Mouse (Mus musculus) heart, embryonic 16.5 days (tissue): ENCODE data around the gene Sat1. TPM values are rescaled to one million over a fixed set of nuclear protein-coding genes. Genes with fewer than 3 reads are reported as not detected.
A peak's percentile ranks its signal among the peaks of the same experiment; 100 is the strongest.
"Not testable (repeated sequence)": the region's sequence is repeated elsewhere in the genome, so short reads cannot be mapped to it uniquely, and the experiment has no call there.

Experiments used
- ATAC-seq: fragments of 200-750 bp; cut with Nextera tagmentation; replicated peaks from 2 replicates; pipeline ENCODE4 v1.8.0; 2017; ENCODE audit warnings: moderate number of reproducible peaks; ENCODE audit not compliant: insufficient read depth, low FRiP score; ENCODE audit errors: extremely low read depth
- H3K27ac ChIP-seq: fragments of 300-500 bp; sonication (generic); 2 replicates; pipeline ENCODE4 v1.5.1; 2014; ENCODE audit warnings: mild to moderate bottlenecking, low read length, control low read depth, moderate library complexity
- H3K27me3 ChIP-seq: fragments of 300-500 bp; sonication (generic); 2 replicates; pipeline ENCODE4 v1.6.1; 2014; ENCODE audit warnings: low read length, mixed read lengths; ENCODE audit not compliant: control insufficient read depth, insufficient read depth
- H3K36me3 ChIP-seq: fragments of 300-500 bp; sonication (generic); 2 replicates; pipeline ENCODE4 v1.6.1; 2014; ENCODE audit not compliant: control insufficient read depth, insufficient read depth
- H3K4me1 ChIP-seq: fragments of 300-500 bp; sonication (generic); 2 replicates; pipeline ENCODE4 v1.6.1; 2014; ENCODE audit warnings: low read length, mixed read lengths; ENCODE audit not compliant: control insufficient read depth, insufficient read depth
- H3K4me2 ChIP-seq: fragments of 300-500 bp; sonication (generic); 2 replicates; pipeline ENCODE4 v1.6.1; 2014; ENCODE audit warnings: low read depth, mild to moderate bottlenecking, control low read depth, low read length
- H3K4me3 ChIP-seq: fragments of 300-500 bp; sonication (generic); 2 replicates; pipeline ENCODE4 v1.5.1; 2014; ENCODE audit warnings: mild to moderate bottlenecking, control low read depth, low read length
- H3K9ac ChIP-seq: fragments of 300-500 bp; sonication (generic); 2 replicates; pipeline ENCODE4 v1.6.1; 2014; ENCODE audit warnings: low read length, control low read depth
- H3K9me3 ChIP-seq: fragments of 300-500 bp; sonication (generic); replicated peaks from 2 replicates; pipeline ENCODE4 v1.6.1; 2016; ENCODE audit warnings: low read length; ENCODE audit not compliant: control insufficient read depth
- WGBS: fragments of 180-500 bp; shearing (Covaris S2); extraction: QIAGEN DNeasy Blood & Tissue Kit; methylation state at CpG from one replicate; pipeline ENCODE4 v1.1.7; 2014; 5-methylcytosine and 5-hydroxymethylcytosine counted together
- polyA plus RNA-seq: library from polyadenylated mRNA; unstranded; fragments of >200 nt; fragmentation: Nextera tagmentation; extraction: Ambion mirVana; gene quantifications from 2 replicates; pipeline ENCODE4 v1.2.1, GENCODE M21; 2015

Gene Sat1
- polyA plus RNA-seq, 1 experiment from 2014 or later = 124 TPM

DNA sequence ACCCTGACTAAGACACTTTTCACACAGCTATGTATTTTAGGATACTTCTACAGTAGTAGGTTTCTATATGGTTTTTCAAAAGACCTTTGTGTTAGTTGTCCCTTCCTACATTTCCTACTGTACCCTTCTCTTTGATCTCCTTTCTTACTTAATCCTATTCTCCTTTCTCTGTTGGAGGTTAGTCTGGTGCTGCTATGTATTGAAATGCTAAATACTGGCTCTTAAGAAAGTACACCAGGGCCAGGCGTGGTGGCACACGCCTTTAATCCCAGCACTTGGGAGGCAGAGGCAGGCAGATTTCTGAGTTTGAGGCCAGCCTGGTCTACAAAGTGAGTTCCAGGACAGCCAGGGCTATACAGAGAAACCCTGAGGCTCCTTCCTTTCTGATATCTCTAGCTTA, 10.8 kb downstream of the Sat1 start:
- H3K4me1 ChIP-seq, H3K27me3 ChIP-seq, H3K4me3 ChIP-seq, H3K4me2 ChIP-seq, H3K36me3 ChIP-seq, ATAC-seq, H3K27ac ChIP-seq, H3K9me3 ChIP-seq, H3K9ac ChIP-seq: not testable (repeated sequence)
- 80% methylated on average over 2 of the region's 2 CpGs for WGBS

DNA sequence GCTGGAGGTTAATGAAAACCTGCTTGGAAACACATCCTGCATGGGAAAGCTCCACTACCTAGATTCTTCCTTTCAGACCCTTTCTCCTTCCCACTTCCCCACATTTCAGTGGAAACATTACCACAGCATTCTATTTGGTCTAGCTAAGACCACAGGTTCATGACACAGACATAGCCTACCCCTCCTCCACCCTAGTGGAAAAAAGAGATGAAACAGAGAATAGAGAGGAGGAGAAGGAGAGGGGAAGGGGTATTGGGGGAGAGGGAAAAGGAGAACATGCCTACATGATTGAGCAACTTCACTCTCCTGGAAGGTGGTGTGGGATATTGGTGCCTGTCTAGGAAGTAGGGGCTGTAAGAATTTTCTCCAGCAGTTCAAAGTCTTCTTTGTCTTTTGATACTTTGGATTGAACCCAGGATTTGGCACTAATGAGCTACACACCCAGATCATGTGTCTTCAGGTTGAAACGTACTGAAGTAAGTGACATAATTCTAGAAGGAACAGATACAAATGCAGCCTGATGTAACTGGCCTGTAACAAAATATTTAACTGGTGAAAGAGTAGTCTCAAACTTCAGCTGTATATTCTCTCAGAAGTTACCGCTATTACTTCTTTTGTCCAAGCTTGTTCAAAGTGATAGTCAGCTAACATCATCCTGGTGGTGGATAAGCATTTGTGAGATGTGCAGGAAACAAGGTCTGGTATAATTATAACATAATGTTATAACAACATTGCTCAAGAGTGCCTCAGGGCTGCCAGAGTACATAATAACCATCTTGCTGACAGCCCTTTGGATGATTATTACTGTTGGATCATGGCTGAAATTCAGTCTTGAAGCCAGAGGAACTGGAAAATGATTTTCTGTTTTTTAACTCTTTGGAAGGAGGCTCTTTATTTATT, 13.6 kb downstream of the Sat1 start:
- Histone ChIP-seq H3K27me3 (no peaks in the 10 kb centered on the region), H3K4me2 (no peak overlapping the region), H3K4me1 (no peaks in the 10 kb centered on the region), H3K36me3 (no peaks in the 10 kb centered on the region), H3K9me3 (no peaks in the 10 kb centered on the region), H3K27ac (no peak overlapping the region), H3K4me3 (no peak overlapping the region), H3K9ac (no peak overlapping the region)
- no peak for ATAC-seq
- WGBS = 59% methylated on average over 2 of the region's 2 CpGs

DNA sequence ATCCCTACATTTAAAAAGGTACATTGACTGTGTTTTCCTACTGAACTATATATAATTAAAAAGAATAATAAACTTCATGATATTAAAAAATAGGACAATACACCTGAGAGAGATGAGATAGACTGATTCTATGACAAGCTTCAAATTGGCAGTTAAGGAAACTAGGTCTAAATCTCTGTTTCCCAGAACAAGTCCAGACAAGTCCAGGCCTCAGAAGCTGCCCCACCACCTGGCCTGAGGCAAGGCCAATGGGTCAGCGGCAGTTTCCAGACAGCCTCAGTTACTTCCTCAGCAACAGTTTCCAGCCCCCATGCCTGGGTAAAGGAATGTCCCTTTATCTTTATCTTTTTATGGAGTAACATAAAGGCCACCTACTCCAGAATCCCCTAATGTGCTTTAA, 14.4 kb downstream of the Sat1 start:
- no peak for ATAC-seq
- Histone ChIP-seq H3K9me3 (no peaks in the 10 kb centered on the region), H3K9ac (no peak overlapping the region), H3K27me3 (no peaks in the 10 kb centered on the region), H3K27ac (no peak overlapping the region), H3K4me1 (no peaks in the 10 kb centered on the region), H3K4me2 (no peak overlapping the region), H3K4me3 (no peak overlapping the region), H3K36me3 (no peaks in the 10 kb centered on the region)
- 88% methylated on average over 1 of the region's 1 CpGs for WGBS

DNA sequence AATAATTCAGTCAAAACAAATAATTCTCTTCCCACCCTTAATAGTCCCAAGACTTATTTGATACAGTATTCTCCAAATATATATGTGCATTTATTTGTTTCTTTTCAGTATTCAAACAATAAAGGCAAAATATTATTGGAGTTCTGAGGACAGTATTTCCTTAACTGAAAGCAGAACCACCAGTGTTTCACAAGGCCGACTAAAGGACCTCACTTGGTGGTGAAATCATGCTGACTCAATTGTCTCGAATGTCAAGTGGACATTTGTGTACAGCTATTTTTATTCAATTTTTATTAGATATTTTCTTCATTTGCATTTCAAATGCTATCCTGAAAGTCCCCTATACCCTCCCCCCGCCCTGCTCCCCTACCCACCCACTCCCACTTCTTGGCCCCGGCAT, 21.3 kb downstream of the Sat1 start:
- H3K36me3 ChIP-seq = no peaks in the 10 kb centered on the region
- no peak overlapping the region for H3K27ac ChIP-seq
- H3K27me3 ChIP-seq = no peaks in the 10 kb centered on the region
- H3K4me2 ChIP-seq = no peak overlapping the region
- no peaks in the 10 kb centered on the region for H3K9me3 ChIP-seq
- ATAC-seq = no peak
- H3K4me1 ChIP-seq = no peaks in the 10 kb centered on the region
- WGBS = 88% methylated on average over 4 of the region's 4 CpGs
- H3K9ac ChIP-seq = no peak overlapping the region
- H3K4me3 ChIP-seq = no peak overlapping the region

DNA sequence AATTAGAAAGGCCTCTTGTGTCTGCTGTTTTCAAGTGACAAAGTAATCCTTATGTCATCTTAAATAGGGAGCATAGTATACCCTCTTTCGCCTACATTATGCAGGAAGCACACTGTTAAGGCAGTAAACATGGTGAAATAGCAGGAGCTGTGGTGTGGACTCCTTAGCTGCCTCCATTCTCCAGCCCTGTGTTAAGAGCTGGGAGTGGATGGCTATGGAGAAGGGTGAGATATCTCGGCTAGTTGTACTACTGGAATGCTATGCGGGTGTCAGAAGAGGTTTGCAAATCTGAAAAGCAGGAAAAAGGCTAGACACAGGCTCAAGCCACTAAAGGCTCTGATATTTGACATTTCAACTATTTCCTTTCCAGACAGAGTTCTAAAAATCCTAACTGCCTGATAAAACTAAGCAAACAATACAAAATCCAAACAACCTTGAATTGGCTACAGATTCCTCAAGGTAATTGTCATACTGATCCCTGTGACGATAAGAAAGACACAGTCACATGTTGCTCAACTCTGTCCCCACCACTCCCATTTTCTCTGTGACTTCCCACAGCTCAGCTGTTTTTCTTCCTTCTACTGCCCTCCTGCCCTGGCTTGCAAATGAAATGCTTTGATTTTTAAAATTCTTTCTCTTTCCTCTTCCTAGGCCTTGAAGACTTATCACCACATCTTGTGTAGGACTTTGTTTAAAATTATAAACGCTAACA, 22.4 kb downstream of the Sat1 start:
- peak overlapping the region; percentile 11; the same call in 1 of the 2 replicates for H3K27ac ChIP-seq

DNA sequence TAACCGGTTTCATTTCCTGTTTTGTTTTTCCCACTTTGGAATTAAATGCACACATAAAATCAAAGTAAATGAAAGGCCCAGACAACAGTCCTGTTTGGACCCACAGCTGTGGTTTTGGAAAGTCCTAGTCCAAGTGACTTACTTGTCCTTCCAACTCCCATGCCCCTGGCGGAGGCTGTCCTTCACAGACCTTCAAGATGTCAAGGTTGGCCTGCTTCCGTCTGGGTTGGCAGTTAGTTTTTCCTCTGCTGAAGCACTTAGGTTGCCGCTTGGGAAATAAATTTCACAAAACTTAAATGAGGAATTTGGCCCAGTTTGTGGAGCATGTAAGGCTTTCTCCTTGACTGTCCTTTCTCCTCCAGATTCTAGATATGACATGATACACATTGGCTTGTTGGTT, 24.3 kb downstream of the Sat1 start:
- no peak overlapping the region for H3K9ac ChIP-seq
- H3K4me2 ChIP-seq = no peak overlapping the region
- ATAC-seq = no peak
- H3K27me3 ChIP-seq = no peaks in the 10 kb centered on the region
- WGBS = 74% methylated on average over 4 of the region's 4 CpGs
- H3K27ac ChIP-seq = no peak overlapping the region
- H3K9me3 ChIP-seq = no peaks in the 10 kb centered on the region
- no peak overlapping the region for H3K4me3 ChIP-seq
- H3K4me1 ChIP-seq = no peaks in the 10 kb centered on the region
- H3K36me3 ChIP-seq = no peaks in the 10 kb centered on the region

More for the DNA sequence above, 22.4 kb downstream of the Sat1 start:
- H3K4me3 ChIP-seq = no peak overlapping the region
- no peaks in the 10 kb centered on the region for H3K27me3 ChIP-seq
- H3K9ac ChIP-seq = no peak overlapping the region
- H3K4me2 ChIP-seq = no peak overlapping the region
- H3K4me1 ChIP-seq = no peaks in the 10 kb centered on the region
- 45% methylated on average over 5 of the region's 5 CpGs for WGBS
- no peaks in the 10 kb centered on the region for H3K36me3 ChIP-seq
- no peak for ATAC-seq
- no peaks in the 10 kb centered on the region for H3K9me3 ChIP-seq

DNA sequence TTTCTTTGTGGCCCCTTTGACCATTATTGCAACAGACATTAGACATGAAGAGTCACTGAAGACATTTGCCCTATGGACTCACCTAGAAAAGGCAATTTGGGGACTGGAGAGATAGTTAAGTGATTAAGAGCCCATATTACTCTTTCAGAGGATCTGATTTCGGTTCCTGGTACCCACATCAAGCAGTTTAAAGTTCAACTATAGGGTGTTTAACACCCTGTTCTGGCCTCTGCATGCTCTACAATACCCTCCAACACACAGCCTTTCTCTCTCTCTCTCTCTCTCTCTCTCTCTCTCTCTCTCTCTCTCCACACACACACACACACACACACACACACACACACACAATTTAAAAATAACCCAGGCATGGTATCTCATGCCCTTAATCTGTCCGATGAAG, 38.6 kb downstream of the Sat1 start:
- no peak overlapping the region for H3K4me3 ChIP-seq
- WGBS = 51% methylated on average over 2 of the region's 2 CpGs
- no peaks in the 10 kb centered on the region for H3K4me1 ChIP-seq
- no peaks in the 10 kb centered on the region for H3K27me3 ChIP-seq
- H3K9me3 ChIP-seq = no peaks in the 10 kb centered on the region
- H3K36me3 ChIP-seq = no peaks in the 10 kb centered on the region
- ATAC-seq = no peak
- no peak overlapping the region for H3K4me2 ChIP-seq
- no peak overlapping the region for H3K9ac ChIP-seq
- no peak overlapping the region for H3K27ac ChIP-seq

DNA sequence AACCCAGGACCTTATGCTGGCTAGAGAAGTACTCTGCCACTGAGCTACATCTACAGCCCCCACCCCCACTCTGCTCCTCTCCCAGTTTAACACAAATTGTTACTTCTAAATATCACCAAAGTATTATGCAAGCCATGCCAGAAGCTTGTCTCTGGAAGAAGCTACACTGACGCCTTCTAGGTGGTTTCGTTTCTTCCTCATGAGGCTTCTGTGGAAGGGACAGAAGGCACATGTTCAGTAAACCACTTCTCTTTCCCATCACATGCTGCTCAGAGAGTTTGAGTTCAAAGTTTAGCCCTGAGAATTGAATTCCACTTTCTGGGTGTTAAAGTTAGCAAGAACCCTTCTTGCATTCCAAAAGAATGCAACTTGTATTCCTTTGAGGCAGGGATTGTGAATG, 39.0 kb downstream of the Sat1 start:
- Histone ChIP-seq H3K4me3 (no peak overlapping the region), H3K4me1 (no peaks in the 10 kb centered on the region), H3K27me3 (no peaks in the 10 kb centered on the region), H3K27ac (no peak overlapping the region), H3K4me2 (no peak overlapping the region), H3K9ac (no peak overlapping the region), H3K36me3 (no peaks in the 10 kb centered on the region), H3K9me3 (no peaks in the 10 kb centered on the region)
- 77% methylated on average over 2 of the region's 2 CpGs for WGBS
- ATAC-seq = no peak

DNA sequence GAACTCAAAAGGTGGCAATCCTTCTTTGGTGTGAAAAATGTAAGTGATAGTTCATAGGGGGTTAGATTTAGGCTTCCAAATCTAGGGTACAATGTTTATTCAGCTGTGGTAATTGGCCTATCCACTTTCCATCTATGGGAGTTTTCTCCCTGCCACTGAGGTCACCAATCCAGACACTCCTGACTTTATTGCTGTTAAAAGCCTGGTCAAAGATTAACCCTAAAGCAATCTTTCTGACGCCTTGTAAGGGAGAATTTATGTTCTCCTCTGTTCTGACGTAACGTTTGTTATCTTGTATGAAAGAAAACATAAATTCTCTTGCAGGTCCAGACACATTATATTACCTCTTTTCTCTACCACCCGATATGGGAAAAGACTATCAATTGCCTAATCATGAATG, 40.7 kb downstream of the Sat1 start:
- Histone ChIP-seq H3K4me1 (no peaks in the 10 kb centered on the region), H3K4me2 (no peak overlapping the region), H3K9ac (no peak overlapping the region), H3K27ac (no peak overlapping the region), H3K4me3 (no peak overlapping the region), H3K27me3 (no peaks in the 10 kb centered on the region), H3K9me3 (no peaks in the 10 kb centered on the region), H3K36me3 (no peaks in the 10 kb centered on the region)
- WGBS = 66% methylated on average over 4 of the region's 4 CpGs
- no peak for ATAC-seq
